Mouse (Mus musculus) brain, embryonic 14.5 days (tissue): ENCODE data around the gene Gatb. TPM values are rescaled to one million over a fixed set of nuclear protein-coding genes. Genes with fewer than 3 reads are reported as not detected.

Source experiments
- DNase-seq: peaks from one replicate; pipeline ENCODE4 v3.0.0-alpha.2; 2011; ENCODE audit warnings: low read depth
- CTCF ChIP-seq: fragments of 200-500 bp; IDR thresholded peaks from 2 replicates; pipeline ENCODE4 v1.5.1; 2012; ENCODE audit warnings: inconsistent platforms, mild to moderate bottlenecking, moderate library complexity, borderline replicate concordance; ENCODE audit not compliant: insufficient read depth, insufficient read length; ENCODE audit errors: extremely low read depth
- POLR2A ChIP-seq: fragments of 200-500 bp; IDR thresholded peaks from 2 replicates; pipeline ENCODE4 v1.6.1; 2012; ENCODE audit warnings: mild to moderate bottlenecking, inconsistent platforms, borderline replicate concordance; ENCODE audit not compliant: poor library complexity, insufficient read depth, insufficient read length, severe bottlenecking; ENCODE audit errors: extremely low read depth
- polyA plus RNA-seq: library from polyadenylated mRNA; depleted of rRNA; stranded (reverse); fragments of >200 nt; gene quantifications from 2 replicates; pipeline ENCODE4 v1.2.3, GENCODE M21; 2012; rRNA removed

Gatb gene
- polyA plus RNA-seq, 1 experiment = 10.9 TPM

GRCm38 (mm10) chr3:85679960-85680359 lies 106.0 kb downstream of the Gatb start:
- no peak for DNase-seq
- TF ChIP-seq POLR2A (no peak), CTCF (no peak)

DNA sequence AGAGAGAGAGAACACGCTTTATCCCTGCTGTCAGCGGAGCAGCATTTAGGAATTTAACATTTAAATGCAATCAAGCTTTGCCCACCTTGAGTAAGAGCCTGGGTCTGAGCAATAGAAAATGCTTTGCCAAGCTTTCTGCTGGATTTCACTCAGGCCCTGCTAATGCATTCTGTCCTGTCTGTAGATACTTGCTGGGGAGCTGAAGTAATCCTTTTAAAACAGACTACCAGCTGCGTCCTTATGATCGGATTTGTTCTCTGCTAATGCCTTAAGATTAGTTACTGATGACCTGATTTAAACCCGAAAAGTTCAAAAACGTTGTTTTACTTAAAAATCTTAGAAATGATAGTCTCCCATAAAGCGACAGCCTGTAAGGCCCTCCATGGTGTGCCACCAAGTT lies 107.2 kb downstream of the Gatb start:
- peak; percentile 35 for DNase-seq
- TF ChIP-seq CTCF = no peak

DNA sequence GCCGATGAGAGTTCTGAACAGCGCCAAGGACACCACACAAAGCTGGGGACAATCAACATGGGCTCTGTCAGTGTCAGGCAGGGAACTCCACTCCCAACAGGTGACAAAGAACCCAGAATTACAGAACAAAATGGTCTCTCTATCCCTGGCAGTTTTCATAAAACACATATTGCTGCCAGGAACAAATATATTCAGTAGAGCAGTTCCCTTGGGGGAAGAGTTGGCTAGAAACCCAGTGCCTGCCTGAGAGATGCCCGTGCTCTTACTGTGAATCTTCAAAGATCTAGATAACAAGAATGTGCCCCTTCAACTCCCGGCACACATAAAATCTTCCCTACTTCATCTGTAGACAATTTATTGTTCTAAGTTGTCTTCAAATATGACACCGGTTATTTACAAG lies 109.7 kb downstream of the Gatb start:
- DNase-seq = no peak
- TF ChIP-seq CTCF = no peak
- no peak for TF ChIP-seq POLR2A

GRCm38 (mm10) chr3:85685271-85685670 lies 111.4 kb downstream of the Gatb start:
- DNase-seq = no peak
- TF ChIP-seq CTCF (no peak), POLR2A (no peak)

- no peak for DNase-seq
- no peak for TF ChIP-seq POLR2A
- TF ChIP-seq CTCF = no peak
Observed at GRCm38 (mm10) chr3:85688341-85688740, 114.4 kb downstream of the Gatb start.

GRCm38 (mm10) chr3:85691134-85691533 lies 117.2 kb downstream of the Gatb start:
- TF ChIP-seq CTCF (no peak), POLR2A (no peak)
- DNase-seq = no peak

- TF ChIP-seq POLR2A (no peak), CTCF (no peak)
- DNase-seq = no peak
Observed at GRCm38 (mm10) chr3:85693013-85693412, 119.1 kb downstream of the Gatb start.

GRCm38 (mm10) chr3:85695056-85695455 lies 121.1 kb downstream of the Gatb start:
- TF ChIP-seq POLR2A (no peak), CTCF (no peak)

DNA sequence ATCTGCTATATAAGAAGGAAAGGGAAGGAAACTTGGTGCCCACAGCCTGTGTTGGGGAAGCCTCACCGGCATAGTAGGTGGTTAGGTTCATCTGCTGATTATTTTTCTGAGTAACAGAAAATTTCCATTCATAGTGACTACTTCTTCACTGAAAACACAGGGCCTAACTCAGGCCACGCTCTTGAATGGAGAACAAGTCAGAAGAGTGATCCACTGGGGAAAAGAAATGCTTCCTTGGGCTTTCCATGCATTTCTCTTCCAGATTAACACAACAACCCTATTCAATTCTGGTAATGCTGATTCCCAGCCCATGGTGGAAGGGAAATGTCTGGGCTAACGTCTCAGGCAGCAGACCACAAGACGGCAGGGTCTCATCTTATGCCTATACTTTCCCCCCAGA lies 124.6 kb downstream of the Gatb start:
- TF ChIP-seq POLR2A = no peak
- no peak for TF ChIP-seq CTCF
- no peak for DNase-seq

More at GRCm38 (mm10) chr3:85695056-85695455, 121.1 kb downstream of the Gatb start:
- DNase-seq = peak; percentile 28

DNA sequence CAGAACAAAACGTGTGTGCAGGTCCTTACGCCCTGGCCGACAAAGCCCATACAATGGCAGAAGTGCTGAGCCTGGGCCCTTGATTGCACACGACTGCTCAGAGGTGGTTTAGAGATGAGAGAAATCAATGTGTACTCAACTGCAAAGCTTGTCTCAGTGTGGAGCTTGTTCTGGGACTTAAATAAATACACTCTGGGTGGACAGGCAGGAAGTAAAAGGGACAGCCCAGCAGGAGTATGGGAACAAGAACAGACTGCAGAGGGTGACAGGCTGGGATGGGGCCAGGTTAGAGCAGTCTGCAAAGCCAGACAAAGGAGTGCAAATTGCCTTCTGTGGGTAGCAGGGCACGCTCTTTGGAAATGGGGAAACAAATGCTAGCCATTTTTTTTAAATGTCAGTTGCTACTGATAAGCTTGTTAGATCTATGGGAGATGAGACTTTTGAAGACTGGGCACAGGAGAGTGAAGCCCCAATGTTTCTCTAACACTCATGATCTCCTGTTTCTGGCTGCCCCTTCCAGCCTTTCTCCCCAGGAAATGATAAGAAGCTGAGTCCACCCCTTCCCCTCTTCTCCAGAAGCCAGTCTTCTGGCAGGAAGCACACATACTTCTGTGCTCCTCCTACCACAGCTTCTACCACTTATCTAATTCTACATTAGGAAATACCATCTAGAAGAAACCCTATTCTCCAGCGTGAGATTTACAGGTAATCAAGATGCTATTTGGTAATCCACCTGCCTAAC lies 129.4 kb downstream of the Gatb start:
- peak; percentile 50 for DNase-seq
- TF ChIP-seq POLR2A (no peak), CTCF (no peak)

Other genes starting within 250 kb of the Gatb start
- 0.49 and 0.53 TPM in 2 replicates for gene Fam160a1, start 243.2 kb downstream of the Gatb start, polyA plus RNA-seq